Mouse (Mus musculus) v-Abl transformed pro-B cells (cell line): ENCODE results near the gene Fam120a.

Source experiments
- in situ Hi-C, 2 experiments: fragments of 400-800 bp; cut with MboI; formaldehyde crosslinking; loops; one replicate each; pipeline ENCODE4 v1.15.1; 2025; ENCODE audit not compliant: unreplicated experiment in 2 of 2

Gene Fam120a

GRCm38 (mm10) chr13:48968750-48969088 lies 902 bp upstream of the Fam120a start:
- in situ Hi-C loops = no loop called here

GRCm38 (mm10) chr13:48966851-48967821 lies 681 bp downstream of the Fam120a start:
- in situ Hi-C loops = no loop called here

- in situ Hi-C loops = no loop called here
These were observed 2.0 kb downstream of the Fam120a start for GRCm38 (mm10) chr13:48965559-48966525.

GRCm38 (mm10) chr13:48964850-48965249 lies 3.0 kb downstream of the Fam120a start:
- in situ Hi-C loops = no loop called here

GRCm38 (mm10) chr13:48963111-48963510 lies 4.7 kb downstream of the Fam120a start:
- in situ Hi-C loops = no loop called here

- in situ Hi-C loops = no loop called here
These were observed 5.3 kb downstream of the Fam120a start for GRCm38 (mm10) chr13:48962519-48962918.

- in situ Hi-C loops = no loop called here
These were observed 9.2 kb downstream of the Fam120a start for GRCm38 (mm10) chr13:48958608-48959007.

- in situ Hi-C loops = no loop called here
These were observed 13.0 kb downstream of the Fam120a start for GRCm38 (mm10) chr13:48954825-48955224.

GRCm38 (mm10) chr13:48950600-48951241 lies 17.1 kb downstream of the Fam120a start:
- in situ Hi-C loops = no loop called here

- in situ Hi-C loops = no loop called here
These were observed 18.9 kb downstream of the Fam120a start for GRCm38 (mm10) chr13:48948951-48949350.

GRCm38 (mm10) chr13:48944571-48944970 lies 23.2 kb downstream of the Fam120a start:
- in situ Hi-C loops = no loop called here

GRCm38 (mm10) chr13:48942471-48942870 lies 25.3 kb downstream of the Fam120a start:
- in situ Hi-C loops = no loop called here

- in situ Hi-C loops = no loop called here
These were observed 26.0 kb downstream of the Fam120a start for GRCm38 (mm10) chr13:48941773-48942172.

- in situ Hi-C loops = no loop called here
These were observed 33.2 kb downstream of the Fam120a start for GRCm38 (mm10) chr13:48934597-48934996.

GRCm38 (mm10) chr13:48932692-48933091 lies 35.1 kb downstream of the Fam120a start:
- in situ Hi-C loops = no loop called here

GRCm38 (mm10) chr13:48931687-48932086 lies 36.1 kb downstream of the Fam120a start:
- in situ Hi-C loops = no loop called here

- in situ Hi-C loops = no loop called here
These were observed 36.6 kb downstream of the Fam120a start for GRCm38 (mm10) chr13:48931232-48931631.

GRCm38 (mm10) chr13:48929535-48930110 lies 38.2 kb downstream of the Fam120a start:
- in situ Hi-C loops = no loop called here

- in situ Hi-C loops = no loop called here
These were observed 40.2 kb downstream of the Fam120a start for GRCm38 (mm10) chr13:48927609-48928008.

GRCm38 (mm10) chr13:48922712-48923111 lies 45.1 kb downstream of the Fam120a start:
- in situ Hi-C loops = no loop called here
